Mouse (Mus musculus): ENCODE measurements around the gene Bcar1.

DNA sequence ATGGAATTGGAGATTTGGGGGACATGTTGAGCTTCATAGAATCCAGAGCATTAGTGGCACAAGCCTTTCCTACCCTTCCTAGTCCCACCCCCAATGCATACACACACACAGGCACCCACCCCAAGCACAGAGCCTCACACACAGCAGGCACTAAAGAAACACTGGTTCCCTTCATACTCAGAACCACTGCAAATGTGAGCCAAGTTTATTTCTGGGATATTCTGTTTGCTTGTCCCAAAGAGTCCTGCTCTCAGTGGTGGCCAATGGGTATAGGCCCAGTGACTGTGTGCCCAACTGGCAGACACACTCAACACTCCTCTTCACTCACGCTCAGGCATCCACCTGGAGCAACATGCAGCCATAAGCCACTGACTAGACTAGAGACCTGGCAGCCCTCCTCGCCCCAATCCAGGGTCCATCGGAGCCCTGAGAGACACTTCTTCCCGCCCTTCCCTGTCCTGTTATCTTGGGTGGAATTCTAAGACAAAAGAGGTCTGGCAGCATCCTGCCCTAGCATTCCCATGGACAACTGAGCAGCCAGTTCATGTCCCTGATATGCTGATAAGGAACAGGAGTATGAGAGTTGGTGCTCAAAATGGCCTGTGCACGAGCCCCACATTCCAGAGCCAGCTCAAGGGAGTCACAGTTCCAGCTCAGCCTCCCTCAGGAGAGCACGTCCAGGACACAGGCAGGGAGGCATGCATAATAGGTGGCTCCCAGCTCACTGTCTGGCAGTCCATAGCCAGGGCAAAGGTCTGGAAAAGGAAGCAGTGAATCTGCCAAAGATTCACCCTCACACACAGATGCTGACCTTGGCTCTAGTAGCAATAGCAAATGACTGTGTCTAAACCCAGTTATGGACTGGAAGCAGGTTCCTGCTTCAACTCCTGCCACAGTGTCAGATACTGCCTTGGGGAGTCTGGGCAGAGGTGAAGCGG lies 14.1 kb downstream of the Bcar1 start:
- TF ChIP-seq CTCF (IDR thresholded peaks at IDR 0.05; ENCODE audit: borderline replicate concordance, control insufficient read depth, extremely low read depth, insufficient read depth, low read length, poor library complexity) = no peak
- no peak for TF ChIP-seq POLR2A (IDR thresholded peaks at IDR 0.05; ENCODE audit: control insufficient read depth, extremely low read depth, insufficient read depth, low read length, poor library complexity)
